Mouse (Mus musculus) liver, postnatal 0 days (tissue): ENCODE data around the gene Ermard. TPM values are rescaled to one million over a fixed set of nuclear protein-coding genes. Genes with fewer than 3 reads are reported as not detected.
A peak's percentile ranks its signal among the peaks of the same experiment; 100 is the strongest.

Source experiments
- ATAC-seq: fragments of 200-750 bp; cut with Nextera tagmentation; 2 replicates; pipeline ENCODE4 v1.8.0; 2017; ENCODE audit warnings: mild to moderate bottlenecking, moderate library complexity
- DNase-seq: peaks from one replicate; pipeline ENCODE4 v3.0.0-alpha.2; 2016
- H3K27ac ChIP-seq: fragments of 300-500 bp; sonication (generic); 2 replicates; pipeline ENCODE4 v1.5.1; 2014; ENCODE audit warnings: antibody characterized with exemption, moderate library complexity, mild to moderate bottlenecking, low read depth
- H3K27me3 ChIP-seq: fragments of 300-500 bp; sonication (generic); 2 replicates; pipeline ENCODE4 v1.6.1; 2014; ENCODE audit warnings: low read length, control low read depth, mixed read lengths; ENCODE audit not compliant: insufficient read depth
- H3K36me3 ChIP-seq: fragments of 300-500 bp; sonication (generic); replicated peaks from 2 replicates; pipeline ENCODE4 v1.6.1; 2014; ENCODE audit warnings: mild to moderate bottlenecking, control low read depth, low read length, moderate library complexity, mixed read lengths; ENCODE audit not compliant: insufficient read depth
- H3K4me1 ChIP-seq: fragments of 300-500 bp; sonication (generic); 2 replicates; pipeline ENCODE4 v1.6.1; 2014; ENCODE audit warnings: antibody characterized with exemption, mild to moderate bottlenecking, control low read depth; ENCODE audit not compliant: insufficient read depth
- H3K4me2 ChIP-seq: fragments of 300-500 bp; sonication (generic); 2 replicates; pipeline ENCODE4 v1.6.1; 2014; ENCODE audit warnings: low read depth, mild to moderate bottlenecking, low read length, moderate library complexity, mixed read lengths
- H3K4me3 ChIP-seq: fragments of 300-500 bp; sonication (generic); 2 replicates; pipeline ENCODE4 v1.5.1; 2014; ENCODE audit warnings: low read depth, low read length
- H3K9ac ChIP-seq: fragments of 300-500 bp; sonication (generic); replicated peaks from 2 replicates; pipeline ENCODE4 v1.6.1; 2014; ENCODE audit warnings: mild to moderate bottlenecking, moderate library complexity
- H3K9me3 ChIP-seq: fragments of 300-500 bp; sonication (generic); 2 replicates; pipeline ENCODE4 v1.6.1; 2016; ENCODE audit warnings: mild to moderate bottlenecking, control low read depth, low read length, mixed read lengths
- CTCF ChIP-seq: sonication (generic); IDR thresholded peaks from 2 replicates; pipeline ENCODE4 v1.5.1; 2016; ENCODE audit warnings: antibody characterized with exemption, low read depth
- EP300 ChIP-seq: IDR thresholded peaks from 2 replicates; pipeline ENCODE4 v1.6.1; 2016; ENCODE audit warnings: antibody characterized with exemption, low read depth, mild to moderate bottlenecking
- WGBS: fragments of 180-500 bp; shearing (Covaris S2); extraction: QIAGEN DNeasy Blood & Tissue Kit; methylation state at CpG from one replicate; pipeline ENCODE4 v1.1.7; 2014; ENCODE audit not compliant: insufficient replicate concordance; 5-methylcytosine and 5-hydroxymethylcytosine counted together
- polyA plus RNA-seq: library from polyadenylated mRNA; unstranded; fragments of >200 nt; fragmentation: Nextera tagmentation; extraction: Ambion mirVana; gene quantifications from 2 replicates; pipeline ENCODE4 v1.2.1, GENCODE M21; 2015

Ermard gene
- polyA plus RNA-seq, 1 experiment from 2014 or later = 27.2 TPM

- H3K36me3 ChIP-seq = no peaks in the 10 kb centered on the region
- no peak overlapping the region for H3K4me2 ChIP-seq
- H3K9me3 ChIP-seq = no peaks in the 10 kb centered on the region
- no peak for DNase-seq
- no peak overlapping the region for H3K9ac ChIP-seq
- no peaks in the 10 kb centered on the region for H3K27me3 ChIP-seq
- ATAC-seq = no peak
- 83% methylated on average over 4 of the region's 4 CpGs for WGBS
- no peak overlapping the region for H3K27ac ChIP-seq
- no peaks in the 10 kb centered on the region for H3K4me1 ChIP-seq
- H3K4me3 ChIP-seq = no peak overlapping the region
- TF ChIP-seq EP300 = no peak
Measured at GRCm38 (mm10) chr17:15120096-15120495, 79.1 kb downstream of the Ermard start.

GRCm38 (mm10) chr17:15120569-15120968 is 79.6 kb downstream of the Ermard start:
- TF ChIP-seq CTCF = no peak
- no peak for TF ChIP-seq EP300
- Histone ChIP-seq H3K4me1 (no peaks in the 10 kb centered on the region), H3K27ac (no peak overlapping the region), H3K36me3 (no peaks in the 10 kb centered on the region), H3K27me3 (no peaks in the 10 kb centered on the region), H3K4me3 (no peak overlapping the region), H3K9me3 (no peaks in the 10 kb centered on the region), H3K9ac (no peak overlapping the region), H3K4me2 (no peak overlapping the region)
- ATAC-seq (no peak), DNase-seq (no peak)
- WGBS = 69% methylated on average over 6 of the region's 6 CpGs

- H3K9ac ChIP-seq = no peak overlapping the region
- no peaks in the 10 kb centered on the region for H3K4me1 ChIP-seq
- H3K9me3 ChIP-seq = no peaks in the 10 kb centered on the region
- H3K4me2 ChIP-seq = no peak overlapping the region
- no peak overlapping the region for H3K27ac ChIP-seq
- H3K36me3 ChIP-seq = no peaks in the 10 kb centered on the region
- DNase-seq = no peak
- no peak for ATAC-seq
- 35% methylated on average over 9 of the region's 9 CpGs for WGBS
- H3K27me3 ChIP-seq = no peaks in the 10 kb centered on the region
- no peak for TF ChIP-seq CTCF
- no peak for TF ChIP-seq EP300
- H3K4me3 ChIP-seq = no peak overlapping the region
Measured at GRCm38 (mm10) chr17:15129630-15130287, 88.8 kb downstream of the Ermard start.

GRCm38 (mm10) chr17:15130288-15130656 is 89.3 kb downstream of the Ermard start:
- Histone ChIP-seq H3K4me1 (peaks cover 2% of the 10 kb centered on the region; the same call in 1 of the 2 replicates), H3K9me3 (no peaks in the 10 kb centered on the region), H3K4me2 (no peak overlapping the region), H3K36me3 (no peaks in the 10 kb centered on the region), H3K27me3 (no peaks in the 10 kb centered on the region), H3K9ac (no peak overlapping the region), H3K27ac (no peak overlapping the region), H3K4me3 (no peak overlapping the region)
- DNase-seq (no peak), ATAC-seq (no peak)
- no peak for TF ChIP-seq EP300
- no peak for TF ChIP-seq CTCF
- WGBS = 80% methylated on average over 3 of the region's 3 CpGs

- Histone ChIP-seq H3K36me3 (no peaks in the 10 kb centered on the region), H3K9ac (no peak overlapping the region), H3K4me3 (no peak overlapping the region), H3K4me2 (no peak overlapping the region), H3K27me3 (no peaks in the 10 kb centered on the region), H3K9me3 (no peaks in the 10 kb centered on the region), H3K27ac (no peak overlapping the region), H3K4me1 (peaks cover 3% of the 10 kb centered on the region; the same call in 1 of the 2 replicates)
- peak; percentile 74 for ATAC-seq
- WGBS = 63% methylated on average over 12 of the region's 12 CpGs
- TF ChIP-seq EP300 = no peak
- TF ChIP-seq CTCF = no peak
- DNase-seq = no peak
Measured at GRCm38 (mm10) chr17:15134905-15135669, 94.1 kb downstream of the Ermard start.

- no peaks in the 10 kb centered on the region for H3K27me3 ChIP-seq
- H3K4me1 ChIP-seq = peaks cover 3% of the 10 kb centered on the region; the same call in 1 of the 2 replicates
- no peak overlapping the region for H3K4me3 ChIP-seq
- WGBS = 29% methylated on average over 5 of the region's 5 CpGs
- no peak for DNase-seq
- no peak overlapping the region for H3K27ac ChIP-seq
- H3K4me2 ChIP-seq = no peak overlapping the region
- TF ChIP-seq EP300 (no peak), CTCF (no peak)
- no peaks in the 10 kb centered on the region for H3K36me3 ChIP-seq
- H3K9me3 ChIP-seq = no peaks in the 10 kb centered on the region
- no peak for ATAC-seq
- no peak overlapping the region for H3K9ac ChIP-seq
Measured at GRCm38 (mm10) chr17:15137443-15137842, 96.4 kb downstream of the Ermard start.

Other genes starting within 250 kb of the Ermard start
- 3.2 and 4.2 TPM in 2 replicates for gene Wdr27, start 98.0 kb upstream of the Ermard start, polyA plus RNA-seq
- 20.0 and 21.3 TPM in 2 replicates for gene 1600012H06Rik, start 98.0 kb upstream of the Ermard start, polyA plus RNA-seq
- gene Phf10, start 79.9 kb upstream of the Ermard start, polyA plus RNA-seq = 37.3 and 40.6 TPM in 2 replicates
- gene 9030025P20Rik, start 62.7 kb upstream of the Ermard start, polyA plus RNA-seq = 3.3 and 3.9 TPM in 2 replicates
- gene Gm3417, start 62.4 kb upstream of the Ermard start, polyA plus RNA-seq = 1.8 and 1.9 TPM in 2 replicates
- 2.7 and 3.7 TPM in 2 replicates for gene Gm3435, start 31.0 kb upstream of the Ermard start, polyA plus RNA-seq
- 3.7 and 5.2 TPM in 2 replicates for gene Tcte3, start 280 bp downstream of the Ermard start, polyA plus RNA-seq
- 3.3 and 5.4 TPM in 2 replicates for gene Gm3448, start 329 bp downstream of the Ermard start, polyA plus RNA-seq